Mouse (Mus musculus) cortical plate, adult 2 months (tissue): ENCODE data around the gene 1700092M07Rik.
A peak's percentile ranks its signal among the peaks of the same experiment; 100 is the strongest.

Experiments
- CTCF ChIP-seq: fragments of 200-500 bp; IDR thresholded peaks from 2 replicates; pipeline ENCODE4 v1.5.1; 2011; ENCODE audit warnings: mild to moderate bottlenecking, control low read depth, low read length; ENCODE audit not compliant: insufficient read depth; ENCODE audit errors: extremely low read depth
- POLR2A ChIP-seq: fragments of 200-500 bp; IDR thresholded peaks from 2 replicates; pipeline ENCODE4 v1.6.1; 2011; ENCODE audit warnings: mild to moderate bottlenecking, low read length, control low read depth; ENCODE audit not compliant: insufficient read depth; ENCODE audit errors: extremely low read depth

- TF ChIP-seq POLR2A (peak; percentile 94), CTCF (no peak)
Measured at GRCm38 (mm10) chr19:8756635-8757387, 16.3 kb downstream of the 1700092M07Rik start, which contains the start of gene Nxf1.
